In genomic region chr17:74296076-74296823, GRCm38 (mm10) we compare ENCODE assay signal across 8 mouse cellular contexts. TPM values are rescaled to one million over a fixed set of nuclear protein-coding genes. Genes with fewer than 3 reads are reported as not detected.
DNase-seq lines count a peak whose midpoint lies in the region; ATAC-seq and TF ChIP-seq lines count a peak whose summit lies in the region.

No protein-coding gene starts in this region.

- H3K9ac ChIP-seq in embryonic facial prominence, embryonic 11.5 days (replicated peaks; ENCODE audit: low read length), result peak overlapping the region; percentile 97
- H3K9ac ChIP-seq in limb, embryonic 15.5 days, result peak overlapping the region; percentile 92; the same call in 1 of the 2 replicates

- ATAC-seq in embryonic facial prominence, embryonic 11.5 days (replicated peaks; ENCODE audit: insufficient number of reproducible peaks, low FRiP score, low TSS enrichment, low read depth), result no peak
- ATAC-seq in limb, embryonic 15.5 days (ENCODE audit: insufficient number of reproducible peaks, low FRiP score, low TSS enrichment, low read depth), result no peak
- no peak for ATAC-seq in cerebellum, adult (ENCODE audit: insufficient number of reproducible peaks, low FRiP score, low TSS enrichment)

- no peak overlapping the region for H3K27ac ChIP-seq in thymus, adult 2 months (ENCODE audit: control insufficient read depth, insufficient read depth, low read length)
- H3K27ac ChIP-seq in embryonic facial prominence, embryonic 11.5 days (replicated peaks; ENCODE audit: low read depth, low read length), result peak overlapping the region; percentile 98
- H3K27ac ChIP-seq in limb, embryonic 15.5 days, result peak overlapping the region; percentile 99

- H3K79me2 ChIP-seq in myocyte (ENCODE audit: control insufficient read depth, insufficient read depth), result peaks cover 30% of the 10 kb centered on the region

- peak overlapping the region; percentile 97 for H3ac ChIP-seq in myocyte (ENCODE audit: control insufficient read depth, insufficient read length)

- no peak overlapping the region for H3K4me3 ChIP-seq in thymus, adult 2 months (ENCODE audit: control insufficient read depth, insufficient read depth, low read length)
- peak overlapping the region; percentile 98 for H3K4me3 ChIP-seq in embryonic facial prominence, embryonic 11.5 days (ENCODE audit: low read depth, low read length)
- H3K4me3 ChIP-seq in limb, embryonic 15.5 days, result peak overlapping the region; percentile 94
- peak overlapping the region; percentile 89 for H3K4me3 ChIP-seq in myocyte

- peaks cover 6% of the 10 kb centered on the region; the same call in 1 of the 2 replicates for H3K36me3 ChIP-seq in thymus, adult 2 months (ENCODE audit: control insufficient read depth, insufficient read depth, low read length)
- no peaks in the 10 kb centered on the region for H3K36me3 ChIP-seq in embryonic facial prominence, embryonic 11.5 days (replicated peaks; ENCODE audit: control insufficient read depth, insufficient read depth, low read depth, low read length)
- H3K36me3 ChIP-seq in limb, embryonic 15.5 days, result peaks cover 20% of the 10 kb centered on the region
- H3K36me3 ChIP-seq in myocyte (ENCODE audit: control insufficient read depth, insufficient read depth), result no peaks in the 10 kb centered on the region

- WGBS in thymus, adult 2 months, result 61% methylated on average over 11 of the region's 11 CpGs
- WGBS in embryonic facial prominence, embryonic 11.5 days, result 46% methylated on average over 11 of the region's 11 CpGs
- WGBS in limb, embryonic 15.5 days, result 36% methylated on average over 11 of the region's 11 CpGs

- H3K27me3 ChIP-seq in thymus, adult 2 months (ENCODE audit: control insufficient read depth, insufficient read depth, low read length), result no peaks in the 10 kb centered on the region
- no peaks in the 10 kb centered on the region for H3K27me3 ChIP-seq in embryonic facial prominence, embryonic 11.5 days (ENCODE audit: control insufficient read depth, insufficient read depth, low read length)
- H3K27me3 ChIP-seq in limb, embryonic 15.5 days, result no peaks in the 10 kb centered on the region
- no peaks in the 10 kb centered on the region for H3K27me3 ChIP-seq in myocyte (ENCODE audit: control insufficient read depth, insufficient read depth, insufficient read length)

- H3K9me3 ChIP-seq in embryonic facial prominence, embryonic 11.5 days (replicated peaks; ENCODE audit: control insufficient read depth, low read length), result no peaks in the 10 kb centered on the region
- no peaks in the 10 kb centered on the region for H3K9me3 ChIP-seq in limb, embryonic 15.5 days

- DNase-seq in thymus, postnatal 0 days (ENCODE audit: low spot score), result peak; percentile 23
- DNase-seq in thymus, adult 2 months, result no peak
- DNase-seq in embryonic facial prominence, embryonic 11.5 days (ENCODE audit: low spot score), result peak; percentile 25
- DNase-seq in heart, postnatal 4 days, result peak; percentile 48
- DNase-seq in spleen, postnatal 14 days (ENCODE audit: low spot score in 2 of 2), result no peak

- TF ChIP-seq CTCF in thymus, adult 2 months (IDR thresholded peaks at IDR 0.05; ENCODE audit: borderline replicate concordance, control insufficient read depth, extremely low read depth, insufficient read depth, low read length, poor library complexity), result no peak

- TF ChIP-seq POLR2A in thymus, adult 2 months (IDR thresholded peaks at IDR 0.05; ENCODE audit: control insufficient read depth, extremely low read depth, insufficient read depth, low read length, poor library complexity), result no peak
- TF ChIP-seq POLR2A in myocyte (IDR thresholded peaks at IDR 0.05; ENCODE audit: insufficient read length, low read depth), result no peak

- 0 out of 2 replicates have a peak, but pooled peaks cover 2% of the 10 kb centered on the region for H3K4me1 ChIP-seq in thymus, adult 2 months (replicated peaks; ENCODE audit: control insufficient read depth, insufficient read depth, low read length)
- no peaks in the 10 kb centered on the region for H3K4me1 ChIP-seq in embryonic facial prominence, embryonic 11.5 days (ENCODE audit: control insufficient read depth, insufficient read depth, low read length)
- H3K4me1 ChIP-seq in limb, embryonic 15.5 days, result peaks cover 10% of the 10 kb centered on the region

- H3K4me2 ChIP-seq in embryonic facial prominence, embryonic 11.5 days (ENCODE audit: low read depth, low read length), result peak overlapping the region; percentile 71
- H3K4me2 ChIP-seq in limb, embryonic 15.5 days, result peak overlapping the region; percentile 62
- peak overlapping the region; percentile 95 for H3K4me2 ChIP-seq in myocyte (ENCODE audit: low read depth)

TF ChIP-seq in myocyte, 11 proteins besides CTCF, POLR2A, EP300 and RAD21:
- TF ChIP-seq REST (IDR thresholded peaks at IDR 0.05; ENCODE audit: insufficient read depth, insufficient read length) (no peak), TCF12 (IDR thresholded peaks at IDR 0.05; ENCODE audit: insufficient read depth, poor library complexity, severe bottlenecking) (no peak)

RNA-seq across cellular contexts. Expression of gene Memo1, which starts 0.9 kb away (rescaled TPM):
- 95.1 and 98.0 TPM in 2 replicates for polyA plus RNA-seq in thymus, postnatal 0 days (2015; fragmentation: Nextera tagmentation; extraction: Ambion mirVana)
- polyA plus RNA-seq in thymus, adult 2 months (2012; rRNA removed), result 64.5 and 74.9 TPM in 2 replicates
- 85.4 and 88.7 TPM in 2 replicates for polyA plus RNA-seq in embryonic facial prominence, embryonic 11.5 days (2014; fragmentation: Nextera tagmentation; extraction: Ambion mirVana)
- total RNA-seq in heart, postnatal 4 days (2021), result 10 to 100 TPM; 74.4 to 78.4 TPM
- polyA plus RNA-seq in limb, embryonic 15.5 days (2015; fragmentation: Nextera tagmentation; extraction: Ambion mirVana), result 85.3 and 86.2 TPM in 2 replicates
- 71.2 TPM for polyA plus RNA-seq in myocyte (2012; fragmentation: generic; extraction: Trizol)

RNA-seq across cellular contexts. Expression of gene Dpy30, which starts 27.5 kb away (rescaled TPM):
- polyA plus RNA-seq in thymus, postnatal 0 days (2015; fragmentation: Nextera tagmentation; extraction: Ambion mirVana), result 289 and 316 TPM in 2 replicates
- 41.8 and 42.8 TPM in 2 replicates for polyA plus RNA-seq in thymus, adult 2 months (2012; rRNA removed)
- polyA plus RNA-seq in embryonic facial prominence, embryonic 11.5 days (2014; fragmentation: Nextera tagmentation; extraction: Ambion mirVana), result 276 and 302 TPM in 2 replicates
- 10 to 100 TPM; 80.7 to 87.4 TPM for total RNA-seq in heart, postnatal 4 days (2021)
- polyA plus RNA-seq in limb, embryonic 15.5 days (2015; fragmentation: Nextera tagmentation; extraction: Ambion mirVana), result 178 and 186 TPM in 2 replicates
- 57.9 TPM for polyA plus RNA-seq in myocyte (2012; fragmentation: generic; extraction: Trizol)

RNA-seq across cellular contexts. Expression of gene Spast, which starts 42.5 kb away (rescaled TPM):
- 14.9 and 15.8 TPM in 2 replicates for polyA plus RNA-seq in thymus, postnatal 0 days (2015; fragmentation: Nextera tagmentation; extraction: Ambion mirVana)
- polyA plus RNA-seq in thymus, adult 2 months (2012; rRNA removed), result 10.7 and 14.7 TPM in 2 replicates
- polyA plus RNA-seq in embryonic facial prominence, embryonic 11.5 days (2014; fragmentation: Nextera tagmentation; extraction: Ambion mirVana), result 34.1 and 41.3 TPM in 2 replicates
- total RNA-seq in heart, postnatal 4 days (2021), result 10 to 100 TPM; 39.3 to 40.1 TPM
- 14.5 and 17.0 TPM in 2 replicates for polyA plus RNA-seq in limb, embryonic 15.5 days (2015; fragmentation: Nextera tagmentation; extraction: Ambion mirVana)
- polyA plus RNA-seq in myocyte (2012; fragmentation: generic; extraction: Trizol), result 14.3 TPM

Comparison
In these comparisons a context has a peak if more than half of its experiments do, and no peak if none do; other contexts are left out.
1. DNase-seq: peak in thymus, postnatal 0 days (single experiment), embryonic facial prominence, embryonic 11.5 days (single experiment) and heart, postnatal 4 days (single experiment); none in thymus, adult 2 months (single experiment) and spleen, postnatal 14 days (0 of 2).
2. Peak in every context shown above with its lines, with median percentiles within 50 percentile points of each other: H3K4me2 ChIP-seq.